Mouse (Mus musculus) liver, adult 2 months (tissue): ENCODE results near the gene Morn1. TPM values are rescaled to one million over a fixed set of nuclear protein-coding genes. Genes with fewer than 3 reads are reported as not detected.

Experiments
- DNase-seq: peaks from one replicate; pipeline ENCODE4 v3.0.0-alpha.2; 2011; ENCODE audit warnings: low read depth, low spot score; ENCODE audit errors: extremely low read depth
- H3K27ac ChIP-seq: fragments of 200-500 bp; replicated peaks from 2 replicates; pipeline ENCODE4 v1.5.1; 2012; ENCODE audit warnings: low read depth, mild to moderate bottlenecking, control low read depth, inconsistent platforms, low read length; ENCODE audit not compliant: insufficient read depth
- H3K27me3 ChIP-seq: fragments of 200-500 bp; 2 replicates; pipeline ENCODE4 v1.6.1; 2012; ENCODE audit warnings: mild to moderate bottlenecking, moderate library complexity, low read length, inconsistent platforms; ENCODE audit not compliant: control insufficient read depth, insufficient read depth
- H3K36me3 ChIP-seq: fragments of 200-500 bp; 2 replicates; pipeline ENCODE4 v1.6.1; 2012; ENCODE audit warnings: low read length, inconsistent platforms; ENCODE audit not compliant: control insufficient read depth, insufficient read depth
- H3K4me1 ChIP-seq: fragments of 200-500 bp; 2 replicates; pipeline ENCODE4 v1.6.1; 2011; ENCODE audit warnings: low read length; ENCODE audit not compliant: control insufficient read depth, insufficient read depth
- H3K4me3 ChIP-seq: fragments of 200-500 bp; 2 replicates; pipeline ENCODE4 v1.5.1; 2011; ENCODE audit warnings: low read depth, mild to moderate bottlenecking, control low read depth, low read length, moderate library complexity; ENCODE audit not compliant: insufficient read depth
- H3K79me2 ChIP-seq: fragments of 200-500 bp; 2 replicates; pipeline ENCODE4 v1.6.1; 2012; ENCODE audit warnings: inconsistent platforms, mild to moderate bottlenecking, low read length, moderate library complexity; ENCODE audit not compliant: control insufficient read depth, insufficient read depth
- H3K9ac ChIP-seq: fragments of 200-500 bp; 2 replicates; pipeline ENCODE4 v1.6.1; 2012; ENCODE audit warnings: low read depth, mild to moderate bottlenecking, control low read depth, inconsistent platforms, low read length
- CTCF ChIP-seq: fragments of 200-500 bp; IDR thresholded peaks from 2 replicates; pipeline ENCODE4 v1.5.1; 2011; ENCODE audit warnings: low read depth, low read length, control low read depth
- POLR2A ChIP-seq: fragments of 200-500 bp; IDR thresholded peaks from 2 replicates; pipeline ENCODE4 v1.6.1; 2011; ENCODE audit warnings: low read length, control low read depth; ENCODE audit not compliant: insufficient read depth; ENCODE audit errors: extremely low read depth
- WGBS: fragments of 180-500 bp; shearing (Covaris S2); methylation state at CpG from one replicate; pipeline ENCODE4 v1.1.7; 2018; 5-methylcytosine and 5-hydroxymethylcytosine counted together
- polyA plus RNA-seq: library from polyadenylated mRNA; depleted of rRNA; stranded (reverse); fragments of >200 nt; gene quantifications from 2 replicates; pipeline ENCODE4 v1.2.3, GENCODE M21; 2012
- total RNA-seq: library from RNA; depleted of rRNA; stranded (reverse); fragments of >200 nt; gene quantifications from 2 replicates; pipeline ENCODE4 v1.2.3, GENCODE M21; 2014

Gene Morn1
- total and polyA plus RNA-seq, 2 experiments = 3.6 to 4.2 TPM

- Histone ChIP-seq H3K27me3 (no peaks in the 10 kb centered on the region), H3K4me1 (peaks cover 4% of the 10 kb centered on the region), H3K4me3 (no peak overlapping the region), H3K9ac (no peak overlapping the region), H3K79me2 (no peaks in the 10 kb centered on the region), H3K27ac (no peak overlapping the region), H3K36me3 (no peaks in the 10 kb centered on the region)
- TF ChIP-seq POLR2A (no peak), CTCF (no peak)
- DNase-seq = no peak
- WGBS = 89% methylated on average over 7 of the region's 7 CpGs
Observed at GRCm38 (mm10) chr4:155126602-155127372, 40.4 kb downstream of the Morn1 start.

DNA sequence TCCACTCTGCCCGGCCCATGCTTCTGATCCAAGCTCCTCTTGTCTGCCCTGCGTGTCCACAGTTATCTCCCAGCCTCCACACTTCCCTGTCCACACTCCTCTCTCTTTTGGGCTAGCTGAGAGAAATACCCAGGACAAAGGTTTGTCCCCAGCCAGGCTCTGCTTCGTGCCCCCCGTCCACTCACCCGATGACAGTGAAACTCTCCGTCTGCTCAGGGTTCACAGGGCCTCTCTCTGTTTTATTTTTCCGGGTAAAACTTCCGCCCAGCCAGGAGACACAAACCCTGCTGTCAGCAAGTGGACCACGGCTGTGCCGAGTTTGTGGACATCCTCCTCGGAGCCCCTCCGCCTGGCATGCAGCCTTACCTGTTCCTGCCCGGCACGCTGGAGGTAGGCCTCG, 42.0 kb downstream of the Morn1 start:
- Histone ChIP-seq H3K9ac (no peak overlapping the region), H3K4me3 (no peak overlapping the region), H3K79me2 (no peaks in the 10 kb centered on the region), H3K36me3 (no peaks in the 10 kb centered on the region), H3K4me1 (no peaks in the 10 kb centered on the region), H3K27me3 (no peaks in the 10 kb centered on the region), H3K27ac (no peak overlapping the region)
- no peak for DNase-seq
- WGBS = 92% methylated on average over 15 of the region's 15 CpGs
- no peak for TF ChIP-seq POLR2A

GRCm38 (mm10) chr4:155129132-155129917, 42.9 kb downstream of the Morn1 start:
- H3K4me3 ChIP-seq = no peak overlapping the region
- no peaks in the 10 kb centered on the region for H3K36me3 ChIP-seq
- DNase-seq = peak; percentile 39
- no peaks in the 10 kb centered on the region for H3K27me3 ChIP-seq
- H3K9ac ChIP-seq = no peak overlapping the region
- 93% methylated on average over 10 of the region's 10 CpGs for WGBS
- TF ChIP-seq CTCF = peak; percentile 84
- TF ChIP-seq POLR2A = no peak
- no peak overlapping the region for H3K27ac ChIP-seq
- H3K79me2 ChIP-seq = no peaks in the 10 kb centered on the region
- no peaks in the 10 kb centered on the region for H3K4me1 ChIP-seq

- 90% methylated on average over 14 of the region's 14 CpGs for WGBS
- no peaks in the 10 kb centered on the region for H3K79me2 ChIP-seq
- no peak for DNase-seq
- no peak for TF ChIP-seq POLR2A
- no peak for TF ChIP-seq CTCF
- H3K36me3 ChIP-seq = no peaks in the 10 kb centered on the region
- H3K27me3 ChIP-seq = no peaks in the 10 kb centered on the region
- no peak overlapping the region for H3K27ac ChIP-seq
- H3K4me3 ChIP-seq = no peak overlapping the region
- H3K4me1 ChIP-seq = no peaks in the 10 kb centered on the region
- H3K9ac ChIP-seq = no peak overlapping the region
Observed at GRCm38 (mm10) chr4:155129996-155130395, 43.6 kb downstream of the Morn1 start.

GRCm38 (mm10) chr4:155130616-155131015, 44.2 kb downstream of the Morn1 start:
- Histone ChIP-seq H3K36me3 (no peaks in the 10 kb centered on the region), H3K27ac (no peak overlapping the region), H3K79me2 (no peaks in the 10 kb centered on the region), H3K27me3 (no peaks in the 10 kb centered on the region), H3K9ac (no peak overlapping the region), H3K4me3 (no peak overlapping the region), H3K4me1 (no peaks in the 10 kb centered on the region)
- no peak for TF ChIP-seq POLR2A
- TF ChIP-seq CTCF = no peak
- DNase-seq = no peak
- 79% methylated on average over 7 of the region's 7 CpGs for WGBS

DNA sequence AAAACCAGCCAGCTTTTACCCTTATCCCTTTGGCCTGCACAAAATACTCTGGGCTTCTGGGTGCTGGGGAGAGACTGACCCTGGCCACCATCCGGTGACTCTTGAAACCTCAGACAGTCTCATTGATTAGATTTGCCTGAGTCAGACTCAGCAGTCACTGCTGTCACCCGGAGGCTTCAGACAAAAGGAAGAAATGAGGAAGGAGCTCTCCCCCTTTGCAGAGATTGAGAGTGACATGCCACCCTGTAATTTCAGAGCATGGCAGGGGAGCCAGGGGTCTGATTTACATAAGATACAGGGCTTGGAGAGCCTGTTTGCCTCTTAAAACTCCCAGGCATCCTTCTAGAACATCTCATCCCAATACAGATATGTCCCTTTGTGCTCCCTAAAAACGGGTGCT, 46.8 kb downstream of the Morn1 start:
- peaks cover 16% of the 10 kb centered on the region for H3K4me1 ChIP-seq
- no peaks in the 10 kb centered on the region for H3K27me3 ChIP-seq
- H3K79me2 ChIP-seq = no peaks in the 10 kb centered on the region
- DNase-seq = no peak
- H3K4me3 ChIP-seq = no peak overlapping the region
- no peak overlapping the region for H3K9ac ChIP-seq
- 53% methylated on average over 3 of the region's 3 CpGs for WGBS
- TF ChIP-seq CTCF (no peak), POLR2A (no peak)
- H3K27ac ChIP-seq = no peak overlapping the region
- no peaks in the 10 kb centered on the region for H3K36me3 ChIP-seq
